Mouse (Mus musculus) embryonic fibroblast, embryonic 13.5 days (primary cell): ENCODE data around the gene Pjvk.

Experiments
- CTCF ChIP-seq: IDR thresholded peaks from 2 replicates; pipeline ENCODE4 v1.5.1; 2011; ENCODE audit warnings: mild to moderate bottlenecking, control low read depth, low read length, moderate library complexity, borderline replicate concordance; ENCODE audit not compliant: insufficient read depth
- POLR2A ChIP-seq: IDR thresholded peaks from 2 replicates; pipeline ENCODE4 v1.6.1; 2011; ENCODE audit warnings: low read depth, mild to moderate bottlenecking, control low read depth, low read length, moderate library complexity

DNA sequence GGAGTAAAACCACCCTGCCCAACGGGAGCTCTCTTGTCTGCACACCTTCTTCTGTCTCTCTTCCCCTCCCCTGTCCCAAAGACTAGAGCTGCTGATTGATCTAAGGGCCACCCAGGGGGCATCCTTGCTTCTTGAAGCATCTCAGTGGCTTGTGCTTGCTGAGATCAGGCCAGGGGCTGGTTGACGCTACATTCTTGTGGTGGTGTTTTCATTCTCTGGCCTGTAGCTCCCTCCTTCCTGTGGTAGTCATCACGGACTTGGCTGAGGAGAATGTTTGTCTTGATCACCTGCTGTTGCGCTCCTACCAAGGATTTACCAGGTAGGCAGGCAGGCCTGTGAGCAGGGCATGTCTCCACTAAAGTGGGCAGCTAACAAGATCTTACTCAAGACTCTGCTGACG is 54.5 kb downstream of the Pjvk start:
- TF ChIP-seq CTCF (no peak), POLR2A (no peak)
